Mouse (Mus musculus): ENCODE results near the gene Snrnp48. TPM values are rescaled to one million over a fixed set of nuclear protein-coding genes. Genes with fewer than 3 reads are reported as not detected.

The Snrnp48 gene
- polyA plus RNA-seq, 1 experiment from 2014 or later, result 36.4 TPM

Other genes with a start within 250 kb of the Snrnp48 start
- gene Ssr1, start 210.7 kb upstream of the Snrnp48 start, polyA plus RNA-seq (2016; fragmentation: Nextera tagmentation; extraction: Ambion mirVana), result 103 and 114 TPM in 2 replicates
- gene Riok1, start 167.9 kb upstream of the Snrnp48 start, polyA plus RNA-seq (2016; fragmentation: Nextera tagmentation; extraction: Ambion mirVana), result 52.7 and 60.0 TPM in 2 replicates
- gene Cage1, start 167.9 kb upstream of the Snrnp48 start, polyA plus RNA-seq (2016; fragmentation: Nextera tagmentation; extraction: Ambion mirVana), result 0.78 and 0.96 TPM in 2 replicates
- gene Dsp, start 53.6 kb upstream of the Snrnp48 start, polyA plus RNA-seq (2016; fragmentation: Nextera tagmentation; extraction: Ambion mirVana), result 2.1 TPM in 2 replicates
- 0.23 and 0.30 TPM in 2 replicates for gene Bmp6, start 140.2 kb downstream of the Snrnp48 start, polyA plus RNA-seq (2016; fragmentation: Nextera tagmentation; extraction: Ambion mirVana)